Mouse (Mus musculus) c-Kit-positive CD71-negative TER-119-negative erythroid progenitor cells, embryonic 14.5 days (primary cell): Measurements from ENCODE around the gene Fam240a.
A peak's percentile ranks its signal among the peaks of the same experiment; 100 is the strongest.

Source experiments
- DNase-seq: peaks from one replicate; pipeline ENCODE4 v3.0.0-alpha.2; 2013; ENCODE audit warnings: low read depth

Fam240a gene

GRCm38 (mm10) chr9:110893429-110893828, 23.2 kb downstream of the Fam240a start:
- no peak for DNase-seq

DNA sequence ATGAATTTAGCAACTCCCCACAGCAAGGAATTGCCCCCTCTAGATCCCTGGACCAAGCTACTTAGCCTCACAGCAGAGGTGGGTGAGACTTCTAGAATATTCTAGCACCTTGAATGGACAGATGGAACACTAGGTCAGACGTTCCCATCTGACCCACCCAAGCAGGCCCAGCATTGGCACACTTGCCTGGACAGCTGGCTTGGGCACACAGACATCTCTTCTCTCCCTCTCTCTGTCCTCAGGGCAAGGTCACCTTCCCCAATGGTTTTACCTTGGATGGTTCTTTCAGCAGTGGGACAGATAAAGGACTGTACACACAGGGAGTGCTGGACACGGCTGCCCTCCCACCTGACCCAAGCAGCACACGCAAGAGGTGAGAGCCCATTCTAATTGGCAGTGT, 24.1 kb downstream of the Fam240a start:
- no peak for DNase-seq

DNA sequence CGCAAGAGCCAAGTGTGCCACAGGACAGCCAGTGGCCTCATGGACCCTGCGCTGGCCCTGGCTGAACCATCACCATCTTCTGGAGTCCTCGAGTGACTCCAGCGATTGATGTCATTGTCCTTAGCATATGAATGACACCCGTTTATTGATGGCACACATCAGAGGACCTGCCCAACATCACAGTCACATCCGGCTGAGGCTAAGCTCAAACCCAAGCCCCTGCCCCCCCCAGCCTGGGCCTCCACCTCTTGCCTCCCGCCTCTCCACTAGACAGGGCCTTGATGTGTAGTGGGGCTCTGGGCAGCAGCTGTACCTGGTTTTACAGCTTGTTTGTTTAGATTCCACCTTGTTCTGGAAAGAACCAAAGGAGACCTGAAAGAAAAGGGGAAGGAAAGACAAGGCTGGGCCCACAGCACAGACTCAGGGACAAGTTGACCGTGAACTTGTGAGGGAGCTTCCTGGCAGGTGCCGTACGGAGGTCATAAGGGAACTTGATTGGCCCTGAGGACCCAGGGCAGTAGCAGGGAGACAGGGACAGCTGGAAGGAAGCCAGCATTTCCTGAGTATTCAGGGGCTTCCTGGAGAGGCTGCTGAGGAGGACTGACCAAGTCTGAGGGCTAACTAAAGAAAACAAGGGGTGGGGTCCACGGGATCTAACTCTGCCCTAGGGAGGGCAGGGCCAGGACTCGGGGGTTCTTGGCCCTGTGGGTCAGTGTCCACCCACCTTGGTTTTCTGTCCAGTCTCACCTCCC, 25.4 kb downstream of the Fam240a start:
- no peak for DNase-seq

- DNase-seq = no peak
Observed at GRCm38 (mm10) chr9:110890026-110890783, 26.5 kb downstream of the Fam240a start.

DNA sequence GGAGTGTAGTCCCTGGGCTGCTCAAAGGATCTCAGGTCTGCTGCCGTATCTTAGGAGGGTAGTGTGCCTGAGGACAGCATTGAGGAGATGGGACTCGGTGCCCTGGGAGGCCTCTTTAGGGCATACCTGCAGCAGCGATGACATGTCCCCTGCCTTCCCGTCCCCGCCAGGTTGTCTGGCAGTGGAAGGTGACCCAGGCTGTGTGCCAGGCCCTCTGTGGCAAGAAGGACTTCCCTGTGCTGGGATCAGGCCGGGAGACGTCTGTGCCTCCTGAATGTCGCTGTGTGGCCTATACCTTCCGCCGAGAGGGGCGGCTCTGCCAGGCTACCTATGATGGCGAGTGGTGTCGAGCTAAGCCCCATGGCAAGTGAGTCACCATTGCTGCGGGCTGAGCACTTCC, 27.7 kb downstream of the Fam240a start:
- DNase-seq = no peak

DNA sequence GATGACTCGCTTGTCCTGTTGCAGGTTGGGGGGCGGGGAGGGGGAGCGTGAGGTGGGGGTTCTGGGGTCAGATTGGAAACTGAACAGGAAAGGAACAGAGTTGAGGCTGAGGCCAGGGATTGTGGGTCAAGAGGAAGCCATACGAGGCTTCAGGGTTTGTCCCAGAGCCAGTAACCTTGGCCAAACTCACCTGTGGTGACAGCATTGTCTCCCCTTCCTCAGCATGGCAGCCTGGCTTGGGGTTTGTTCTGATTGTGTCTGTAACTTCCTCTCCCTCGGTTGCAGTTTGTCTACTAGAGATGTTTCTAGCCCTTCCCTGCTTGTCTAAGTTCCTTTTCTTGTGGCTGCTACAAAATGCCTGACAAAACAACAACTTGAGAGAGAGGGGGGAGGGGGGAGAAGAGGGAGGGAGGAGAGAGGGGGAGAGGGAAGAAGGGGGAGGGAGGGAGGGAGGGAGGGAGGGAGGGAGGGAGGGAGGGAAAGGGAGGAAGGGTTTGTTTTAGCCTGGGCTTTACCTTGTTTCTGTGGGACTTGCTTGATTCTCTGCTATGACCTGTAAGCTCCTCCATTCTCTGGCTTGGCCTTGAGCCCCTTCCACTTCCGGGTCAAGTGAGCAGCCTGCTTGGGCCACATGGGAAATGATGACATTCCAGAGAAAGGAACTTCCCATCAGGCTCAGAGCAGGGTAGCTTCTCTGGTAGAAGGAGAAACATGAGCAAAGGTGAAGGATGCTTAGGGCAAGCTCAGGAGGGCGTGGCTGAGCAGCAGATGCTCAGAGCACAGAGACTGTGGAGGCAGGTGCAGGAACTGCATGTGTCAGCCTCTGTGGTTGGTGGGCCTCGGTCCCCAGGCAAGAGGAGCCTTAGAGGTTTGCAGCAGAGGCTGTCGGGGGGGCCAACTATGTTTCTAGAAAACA, 29.0 kb downstream of the Fam240a start:
- DNase-seq = no peak

GRCm38 (mm10) chr9:110881953-110882352, 34.7 kb downstream of the Fam240a start:
- DNase-seq = no peak

GRCm38 (mm10) chr9:110880772-110881171, 35.9 kb downstream of the Fam240a start:
- DNase-seq = no peak

DNA sequence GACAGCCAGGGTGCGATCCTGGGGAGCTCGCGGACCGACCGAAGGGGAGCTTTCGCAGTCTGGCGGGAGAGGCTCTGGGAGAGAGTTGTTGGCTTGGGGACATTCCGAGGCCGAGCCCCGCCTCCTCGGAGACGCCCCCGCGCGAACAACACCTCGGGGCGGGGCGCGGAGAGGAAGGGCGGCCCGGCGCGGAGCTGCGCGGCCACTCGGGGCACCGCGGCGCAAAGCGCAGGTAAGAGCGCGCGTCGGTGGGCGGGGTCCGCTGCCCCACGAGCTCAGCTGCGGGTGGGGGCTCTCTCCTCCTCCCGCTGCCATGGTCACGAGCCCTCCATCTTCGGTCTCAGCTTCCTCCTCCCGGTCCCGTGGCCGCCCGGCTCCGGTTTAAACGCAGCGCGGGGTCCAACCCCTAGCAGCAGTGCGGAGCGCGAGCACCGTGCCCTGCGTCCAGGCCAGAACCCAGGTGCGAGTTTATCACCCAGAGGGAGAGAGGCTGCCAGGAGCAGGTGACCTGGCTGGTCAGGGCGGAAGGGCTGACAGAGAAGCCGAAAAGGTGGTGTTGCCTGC, 36.6 kb downstream of the Fam240a start, which contains the start of gene Tmie:
Gene Tmie, minus strand, starts transcription at position 116 of the 564 bp plus-strand sequence.
- DNase-seq = no peak

DNA sequence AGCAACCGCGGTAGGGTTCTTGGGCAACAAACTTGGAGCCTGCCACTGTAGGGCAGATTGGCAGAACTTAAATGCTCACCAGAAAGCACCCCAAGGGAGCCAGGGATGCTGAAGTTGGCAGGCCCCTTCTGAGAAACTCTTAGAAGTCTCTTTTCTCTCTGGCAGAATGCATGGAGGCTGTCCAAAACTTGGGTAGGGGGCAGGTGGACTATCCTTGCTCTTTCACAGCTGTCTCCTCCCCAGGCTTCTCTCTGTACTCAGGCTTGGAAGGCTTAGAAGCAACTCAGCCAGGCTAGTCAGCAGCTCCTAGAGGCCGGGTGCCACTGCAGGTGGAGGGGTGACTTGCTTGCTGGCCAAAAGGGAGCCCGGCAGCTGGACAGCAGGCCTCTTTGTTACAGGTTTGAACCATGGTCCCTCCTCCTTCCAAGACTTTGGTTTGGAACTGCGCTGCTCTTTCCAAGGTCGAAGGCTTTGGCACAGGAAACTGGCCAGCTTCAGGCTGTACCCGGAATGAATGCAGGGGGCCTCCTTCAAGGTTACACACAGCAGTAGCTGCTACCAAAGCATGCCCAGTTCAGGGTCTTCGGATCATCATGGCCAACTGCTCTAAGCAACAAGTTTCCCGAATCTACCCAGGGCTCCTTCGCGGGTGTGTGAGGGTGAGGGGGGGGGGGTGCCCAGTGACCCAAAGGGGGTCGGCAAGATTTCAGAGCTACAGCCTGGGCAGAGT, 37.3 kb downstream of the Fam240a start, which contains the start of gene Als2cl:
Gene Als2cl, plus strand, starts transcription at position 680 of the 730 bp plus-strand sequence.
- DNase-seq = no peak

DNA sequence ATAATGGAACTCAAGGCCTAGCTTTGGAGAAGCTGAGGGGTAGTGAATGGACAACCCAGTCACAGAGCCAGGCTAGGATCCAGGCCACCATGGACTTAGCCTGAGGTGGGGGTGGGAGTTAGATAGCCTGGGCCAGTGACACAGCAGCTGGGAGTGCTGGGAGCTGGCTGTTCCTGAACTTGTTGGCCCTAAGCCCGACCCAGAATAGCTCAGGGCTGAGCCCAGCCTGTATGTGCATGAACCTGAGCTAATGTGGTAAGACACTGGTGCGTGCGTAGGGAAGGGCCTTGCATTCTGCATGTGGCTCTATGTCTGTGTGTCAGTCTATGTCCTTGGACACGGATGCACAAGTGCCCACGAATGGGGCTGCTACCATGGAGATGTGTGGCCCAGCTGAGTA, 38.8 kb downstream of the Fam240a start:
- no peak for DNase-seq

GRCm38 (mm10) chr9:110877353-110877752, 39.3 kb downstream of the Fam240a start:
- DNase-seq = no peak

DNA sequence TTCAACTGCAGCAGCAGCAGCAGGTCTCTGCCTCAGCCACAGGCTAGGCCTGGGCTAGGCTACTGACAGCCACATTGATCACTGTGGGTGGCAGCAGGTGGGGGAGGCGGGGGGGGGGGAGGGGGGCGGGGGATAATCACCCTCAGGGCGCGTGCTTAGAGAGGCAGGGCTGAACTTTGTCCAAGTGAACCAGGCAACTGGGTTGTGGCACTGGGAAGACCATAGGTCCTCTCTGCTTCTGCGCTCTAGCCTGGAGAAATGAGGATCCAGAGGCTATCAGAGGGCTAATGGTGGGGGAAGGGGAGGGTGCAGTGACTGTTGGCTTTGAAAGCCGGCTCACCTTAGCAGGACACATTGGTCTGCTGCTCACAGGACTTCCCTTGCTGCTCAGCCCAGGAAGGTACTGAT, 41.4 kb downstream of the Fam240a start:
- no peak for DNase-seq

GRCm38 (mm10) chr9:110874660-110875191, 41.9 kb downstream of the Fam240a start:
- no peak for DNase-seq

DNA sequence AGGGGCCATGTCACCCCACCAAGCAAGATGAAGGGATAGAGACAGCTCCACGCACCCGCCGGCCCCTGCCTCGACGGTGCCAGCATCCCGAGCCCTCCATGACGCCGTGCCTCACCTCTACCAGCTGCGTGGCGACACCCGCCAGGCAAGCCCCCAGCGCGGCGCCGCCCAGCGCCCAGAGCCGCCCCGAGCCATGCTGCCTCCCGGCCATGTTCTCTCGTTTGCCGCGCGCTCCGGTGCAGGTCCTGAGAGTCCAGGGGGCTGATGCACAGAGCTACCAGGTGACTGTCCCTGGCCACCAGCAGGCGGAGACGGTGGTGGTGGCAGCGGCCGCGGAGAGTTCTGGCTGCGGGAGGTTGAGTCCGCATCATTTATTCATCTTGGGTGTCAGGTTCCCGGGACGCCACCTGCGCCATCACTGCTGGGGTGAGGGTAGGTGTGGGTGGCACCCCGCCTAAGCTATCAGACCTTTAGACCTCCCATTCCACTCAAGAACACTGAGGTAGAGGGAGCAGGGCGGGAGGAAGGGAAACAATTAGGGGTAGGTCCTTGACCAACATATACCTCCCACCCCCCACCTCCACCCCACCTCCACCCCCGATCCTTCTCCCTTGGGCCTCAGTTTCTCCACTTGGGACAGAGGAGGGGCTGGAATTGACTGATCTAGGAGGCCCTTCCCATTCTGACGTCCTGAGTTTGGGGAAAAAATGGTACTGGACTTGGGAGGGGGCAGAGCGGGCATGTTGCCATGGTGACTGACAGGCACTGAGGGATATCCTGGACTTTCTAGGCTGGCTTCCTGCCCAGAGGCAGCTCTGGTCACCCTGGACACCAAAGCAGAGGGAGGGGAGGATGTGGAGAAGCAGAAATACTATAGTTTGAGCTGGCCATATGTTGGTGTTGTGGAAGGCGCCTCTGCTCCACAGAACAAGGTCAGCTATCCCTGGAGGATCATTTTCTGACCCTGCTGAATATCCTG, 42.7 kb downstream of the Fam240a start:
- DNase-seq = no peak

GRCm38 (mm10) chr9:110871030-110871429, 45.6 kb downstream of the Fam240a start:
- peak; percentile 55 for DNase-seq
